Mouse (Mus musculus) gastrocnemius, postnatal 36 days (tissue): ENCODE measurements around the gene Tarbp2. TPM values are rescaled to one million over a fixed set of nuclear protein-coding genes. Genes with fewer than 3 reads are reported as not detected.

Experiments used
- DNase-seq, 2 experiments: peaks; one replicate each; pipeline ENCODE4 v3.0.0; 2022
- intact Hi-C: fragments of 180-260 bp; cut with DNase I; formaldehyde crosslinking; loops from one replicate; pipeline ENCODE4 v1.15.1; 2025
- total RNA-seq, 2 experiments: library from RNA; stranded (reverse); gene quantifications; 2 replicates each; pipeline ENCODE4 v1.2.3; 2021

The Tarbp2 gene
- total RNA-seq, 2 experiments from 2014 or later: 33.0 to 33.4 TPM

- intact Hi-C loops: no loop called here
- DNase-seq: no peak
These were observed 45.1 kb downstream of the Tarbp2 start for GRCm38 (mm10) chr15:102563061-102563460.

- intact Hi-C loops: no loop called here
These were observed 45.7 kb downstream of the Tarbp2 start for GRCm38 (mm10) chr15:102563681-102564080.

GRCm38 (mm10) chr15:102567849-102568248, 49.9 kb downstream of the Tarbp2 start:
- intact Hi-C loops: no loop called here
- DNase-seq: no peak

More at GRCm38 (mm10) chr15:102563681-102564080, 45.7 kb downstream of the Tarbp2 start:
- no peak for DNase-seq

GRCm38 (mm10) chr15:102572081-102572480, 54.1 kb downstream of the Tarbp2 start:
- DNase-seq: no peak
- intact Hi-C loops: no loop called here

Other genes starting within 250 kb of the Tarbp2 start
- not detected for gene Gm9918, start 247.6 kb upstream of the Tarbp2 start, total RNA-seq
- 10 to 100 TPM; 12.8 to 13.4 TPM for gene Mfsd5, start 238.7 kb upstream of the Tarbp2 start, total RNA-seq
- under 1 TPM; 0.74 to 0.87 TPM for gene Espl1, start 221.9 kb upstream of the Tarbp2 start, total RNA-seq
- gene Pfdn5, start 192.1 kb upstream of the Tarbp2 start, total RNA-seq: 100 to 1,000 TPM; 189 to 216 TPM
- 10 to 100 TPM; 14.8 to 16.3 TPM for gene Myg1, start 186.5 kb upstream of the Tarbp2 start, total RNA-seq
- gene Aaas, start 167.4 kb upstream of the Tarbp2 start, total RNA-seq: 1 to 10 TPM; 4.3 to 7.3 TPM
- not detected for gene Sp7, start 151.0 kb upstream of the Tarbp2 start, total RNA-seq
- 10 to 100 TPM; 20.2 to 22.8 TPM for gene Sp1, start 112.0 kb upstream of the Tarbp2 start, total RNA-seq
- gene Amhr2, start 72.8 kb upstream of the Tarbp2 start, total RNA-seq: 1 to 10 TPM; 9.1 to 10.0 TPM
- 10 to 100 TPM; 13.4 to 13.7 TPM for gene Prr13, start 59.2 kb upstream of the Tarbp2 start, total RNA-seq
- gene Pcbp2, start 47.7 kb upstream of the Tarbp2 start, total RNA-seq: 100 to 1,000 TPM; 350 to 411 TPM
- not detected for gene Gm10337, start 14.5 kb upstream of the Tarbp2 start, total RNA-seq
- gene Map3k12, start 1.1 kb upstream of the Tarbp2 start, total RNA-seq: 1 to 10 TPM; 1.6 to 1.9 TPM
- 1 to 10 TPM; 1.3 to 2.1 TPM for gene Npff, start 6.8 kb downstream of the Tarbp2 start, total RNA-seq
- 1 to 10 TPM in 1 of 2 experiments, not detected in 1; 1.6 TPM for gene Gm28047, start 106.9 kb downstream of the Tarbp2 start, total RNA-seq
- 10 to 100 TPM; 42.7 to 50.3 TPM for gene Atf7, start 107.3 kb downstream of the Tarbp2 start, total RNA-seq
- 10 to 100 TPM; 12.7 to 29.6 TPM for gene Atp5g2, start 154.2 kb downstream of the Tarbp2 start, total RNA-seq
- gene Calcoco1, start 204.0 kb downstream of the Tarbp2 start, total RNA-seq: 10 to 100 TPM; 57.9 to 72.7 TPM